Mouse (Mus musculus) A20 (cell line): ENCODE results near the gene Prph.

Source experiments
- DNase-seq: peaks from one replicate; pipeline ENCODE4 v3.0.0-alpha.2; 2011; ENCODE audit warnings: low read depth, low spot score

The Prph gene

DNA sequence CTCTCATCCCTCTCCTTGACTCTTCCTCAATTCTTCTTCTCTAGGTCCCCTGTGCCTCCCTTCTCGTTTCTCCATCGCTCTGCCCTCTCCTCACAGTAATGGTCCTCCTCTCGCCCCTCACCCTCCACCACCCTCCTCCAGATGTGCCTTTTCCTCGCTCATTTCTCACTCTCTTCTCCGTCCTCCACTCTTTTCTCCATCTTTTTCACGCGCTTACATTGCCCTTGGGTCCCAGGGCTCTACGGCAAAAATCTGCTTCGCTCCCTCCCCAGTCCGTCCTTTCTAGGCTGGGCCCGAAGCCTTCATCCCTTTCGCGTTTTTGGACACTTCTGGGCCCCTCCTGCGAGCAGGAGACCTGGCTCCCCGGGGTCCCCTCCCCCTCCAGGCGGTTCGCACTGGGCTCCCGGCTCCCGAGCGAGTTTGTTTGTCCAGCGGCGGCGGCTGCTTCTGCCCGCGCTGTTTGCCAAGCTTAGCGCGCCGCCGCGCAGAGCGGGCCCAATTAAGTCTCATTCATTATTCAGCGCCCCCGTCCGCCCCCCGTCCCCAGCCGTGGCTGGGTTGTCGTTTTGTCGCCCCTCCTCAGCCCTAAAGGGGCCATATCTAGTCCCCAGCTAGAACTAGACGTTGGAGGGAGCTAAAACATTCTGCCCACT, 43.0 kb downstream of the Prph start:
- no peak for DNase-seq

DNA sequence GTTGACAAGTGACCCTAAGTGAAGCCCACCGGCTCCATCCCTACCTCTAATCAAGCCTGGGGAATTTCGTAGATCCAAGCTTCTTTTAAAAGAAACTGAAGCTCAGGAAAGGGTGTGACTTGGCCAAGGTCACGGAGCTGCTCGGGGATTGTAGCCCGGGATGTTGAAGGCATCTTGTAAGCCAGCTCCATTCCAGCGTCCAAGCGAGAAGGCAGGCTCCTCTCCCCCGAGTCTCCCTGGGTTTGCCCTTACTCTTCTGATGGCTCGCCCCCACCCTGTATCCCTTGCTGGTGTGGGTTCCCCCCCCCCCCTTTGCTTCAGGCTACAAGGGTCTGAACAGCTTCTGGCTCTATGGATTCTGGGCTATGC, 43.5 kb downstream of the Prph start:
- DNase-seq, result no peak

DNA sequence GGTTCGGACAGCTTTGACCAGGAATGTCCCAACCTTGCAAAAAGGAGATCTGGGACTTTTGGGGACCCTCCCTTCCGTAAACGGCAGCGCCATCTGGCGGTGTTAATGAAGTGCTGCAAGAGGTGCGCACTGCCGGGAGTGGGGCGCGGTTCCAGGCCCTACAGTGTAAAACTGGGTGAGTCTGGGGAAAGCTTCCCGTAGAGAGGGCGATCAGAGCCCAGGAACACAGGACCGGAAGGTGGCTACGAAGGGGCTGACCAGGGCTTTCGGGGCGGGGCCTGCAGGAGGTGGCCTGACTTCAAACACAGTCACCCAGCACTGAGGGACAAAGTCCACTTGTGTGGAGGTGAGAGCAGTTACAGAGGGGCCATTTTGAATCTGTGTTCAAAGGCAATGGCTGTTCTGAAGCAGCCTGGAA, 44.2 kb downstream of the Prph start:
- peak; percentile 77 for DNase-seq

DNA sequence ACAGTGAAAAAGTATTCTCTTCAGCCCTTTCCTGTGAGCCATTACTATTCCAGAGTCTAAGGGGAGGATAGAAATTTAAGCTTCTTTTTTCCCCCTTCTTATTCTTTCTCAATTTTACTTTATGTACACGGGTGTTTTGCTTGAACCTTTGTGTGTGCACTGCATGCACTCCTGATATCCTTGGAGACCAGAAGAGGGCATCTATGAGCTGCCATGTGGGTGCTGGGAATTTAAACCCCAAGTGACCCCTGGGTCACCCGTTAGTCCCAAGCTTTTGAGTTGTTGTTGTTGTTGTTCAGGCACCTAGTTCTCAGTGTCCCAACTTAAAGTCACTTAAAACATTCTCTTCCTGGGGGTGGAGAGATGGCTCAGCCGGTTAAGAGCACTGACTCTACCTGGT, 45.0 kb downstream of the Prph start:
- peak; percentile 18 for DNase-seq

DNA sequence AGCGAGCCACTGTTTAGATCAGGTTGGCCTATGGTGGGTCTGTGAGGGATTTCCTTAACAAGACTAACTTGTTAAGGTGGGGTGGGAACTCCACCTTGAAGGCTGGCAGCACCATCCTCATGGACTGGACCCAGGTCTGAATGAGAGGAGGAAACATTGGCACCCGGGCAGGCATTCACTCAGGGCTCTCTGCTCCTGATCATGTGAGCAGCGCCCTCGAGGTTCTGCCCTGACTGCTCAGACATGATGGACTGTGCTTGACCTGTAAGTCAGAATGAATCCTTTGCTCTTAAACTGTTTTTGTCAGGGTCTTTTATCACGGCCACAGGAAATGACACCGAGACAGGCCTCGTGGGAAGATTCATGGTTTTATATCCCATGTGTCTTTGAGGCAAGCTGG, 50.3 kb downstream of the Prph start:
- DNase-seq, result no peak

DNA sequence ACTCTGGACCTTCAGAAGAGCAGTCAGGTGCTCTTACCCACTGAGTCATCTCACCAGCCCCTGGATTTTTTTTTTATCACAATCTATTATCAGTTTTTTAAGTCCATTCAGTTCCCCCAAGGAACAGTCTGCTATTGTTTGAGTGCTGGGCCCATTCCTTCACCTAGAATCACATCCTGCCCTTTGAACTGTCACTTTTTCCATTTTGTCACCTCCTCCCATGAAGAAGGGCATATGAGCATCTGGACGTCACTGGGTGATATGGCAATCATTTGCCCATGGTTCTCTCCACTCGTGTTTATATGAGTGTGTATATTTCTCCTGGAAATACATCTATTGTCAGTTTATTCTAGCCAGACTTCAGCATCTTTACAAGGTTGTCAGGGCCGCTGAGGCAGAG, 52.9 kb downstream of the Prph start:
- DNase-seq, result no peak
